Mouse (Mus musculus): ENCODE measurements at regions not wholly inside any gene's neighbourhood (a gene's known extent, or its start where the extent isn't known, plus 50 kb on each side); places are given as distances from the start of the nearest gene placed in this dataset.

DNA sequence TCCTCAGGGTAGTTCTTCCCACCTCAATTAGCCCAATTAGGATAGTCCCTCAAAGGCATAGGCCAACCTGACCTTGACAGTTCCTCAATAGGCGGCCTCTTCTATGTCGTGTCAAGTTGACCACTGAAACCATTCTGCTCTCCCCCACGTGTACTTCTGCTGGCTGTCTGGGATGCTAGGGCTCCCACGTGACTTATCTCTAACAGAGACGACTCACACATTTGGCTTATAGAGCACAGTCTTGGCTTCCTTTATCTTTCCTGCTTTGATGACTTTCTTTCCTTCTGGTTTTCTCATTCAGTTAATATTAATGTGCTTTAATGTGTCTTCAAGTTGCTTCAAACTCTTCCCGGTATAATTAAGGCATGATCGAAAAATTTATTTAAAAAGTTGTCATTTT is 284.0 kb upstream of the Gm5148 start:
- ChIA-PET POLR2A (no interaction called here), CTCF (no interaction called here)

DNA sequence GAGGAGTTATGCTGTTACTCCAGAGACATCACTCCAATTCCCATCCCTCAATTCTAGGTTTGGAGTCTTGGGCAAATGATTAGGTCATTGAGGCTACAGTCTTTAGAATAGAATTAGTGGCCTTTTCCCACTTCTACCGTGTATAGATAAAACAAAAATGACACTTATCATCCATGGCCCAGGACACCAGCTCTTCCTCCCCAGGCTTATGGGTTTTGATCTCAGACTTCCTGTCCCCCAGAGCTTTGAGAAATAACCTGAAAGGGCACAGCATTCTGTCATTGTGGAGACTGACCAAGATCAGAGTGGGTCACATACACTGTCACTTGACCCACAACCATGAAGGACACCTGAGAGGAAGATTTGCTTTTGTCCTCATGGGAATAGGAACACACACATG is 283.3 kb upstream of the Gm5148 start:
- CTCF ChIA-PET: no interaction called here

DNA sequence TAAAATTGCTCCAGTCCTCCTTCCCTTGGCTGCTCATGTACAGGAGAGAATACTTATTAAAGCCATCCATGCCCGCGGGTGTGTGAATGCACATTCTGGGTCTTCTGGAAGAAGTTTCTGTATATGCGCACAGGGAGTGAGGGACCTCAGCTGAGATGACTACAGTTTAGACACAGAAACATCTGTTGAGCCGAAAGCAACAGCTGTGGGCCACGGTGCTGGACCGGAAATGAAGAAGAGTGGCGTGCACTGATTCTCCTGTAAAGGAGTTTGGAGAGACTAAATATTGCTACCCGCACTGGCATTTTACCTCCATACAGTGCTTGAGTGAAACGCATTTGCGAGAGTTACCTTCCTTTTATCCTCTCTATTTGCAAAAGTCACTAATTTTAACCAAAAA is 278.0 kb upstream of the Gm5148 start:
- POLR2A ChIA-PET: no interaction called here
- CTCF ChIA-PET: no interaction called here

More for the DNA sequence above, 283.3 kb upstream of the Gm5148 start:
- POLR2A ChIA-PET: no interaction called here

DNA sequence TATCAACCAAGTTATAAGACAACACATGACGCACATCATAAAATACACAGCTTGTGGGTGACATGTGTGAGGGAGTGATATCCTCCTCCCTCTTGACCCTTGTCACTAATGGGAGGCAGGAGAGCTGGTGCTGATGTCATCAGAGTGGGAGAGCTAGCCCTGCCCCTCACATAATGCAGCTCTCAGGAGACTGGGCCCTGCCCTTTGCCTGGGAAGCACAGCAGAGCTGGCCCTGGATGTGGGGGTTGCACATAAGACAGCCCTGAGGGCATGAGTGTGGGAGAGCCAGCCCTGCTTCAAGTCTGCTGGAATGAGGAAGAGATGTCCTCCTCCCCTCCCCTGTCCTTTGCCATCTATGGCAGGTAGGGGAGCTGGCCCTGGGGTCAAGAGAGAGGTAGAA is 275.5 kb upstream of the Gm5148 start:
- ChIA-PET CTCF (no interaction called here), POLR2A (no interaction called here)

DNA sequence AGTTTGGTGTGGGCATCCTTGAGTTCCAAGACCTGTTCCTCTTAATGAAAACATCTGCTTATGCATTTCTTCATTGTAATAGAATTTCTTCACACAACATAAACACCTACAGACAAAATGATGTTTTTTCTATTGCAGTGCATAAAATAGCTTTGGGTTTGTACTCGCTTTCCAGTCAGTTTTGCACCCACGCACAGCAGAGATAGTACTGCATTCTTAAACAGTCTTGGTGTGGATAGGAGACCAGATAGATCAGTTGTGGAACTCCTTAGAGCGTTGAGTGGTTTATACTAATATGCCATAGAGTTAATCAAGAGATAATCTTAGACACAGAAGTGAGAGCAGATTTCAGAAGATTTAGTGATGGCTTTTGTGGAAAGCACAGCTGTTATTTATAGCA is 273.7 kb upstream of the Gm5148 start:
- CTCF ChIA-PET: no interaction called here
- POLR2A ChIA-PET: no interaction called here

DNA sequence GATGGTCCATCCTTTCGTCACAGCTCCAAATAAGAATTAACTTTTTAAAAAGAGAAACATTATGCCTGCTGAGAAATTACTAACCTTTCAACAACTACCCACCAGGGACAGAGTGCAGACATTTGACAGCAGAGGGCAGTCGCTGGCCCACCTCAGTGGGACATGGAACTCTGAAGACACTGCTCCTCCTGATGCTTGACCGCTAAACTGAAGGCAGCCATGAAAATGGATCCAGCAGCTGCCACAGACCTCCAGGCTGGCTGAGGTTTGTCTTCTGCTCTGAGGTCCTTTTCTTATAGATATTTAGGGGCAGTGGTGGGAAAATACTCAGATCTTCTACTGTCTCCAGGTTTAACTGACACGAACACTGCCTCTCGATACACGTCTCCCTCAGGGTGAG is 265.7 kb upstream of the Gm5148 start:
- CTCF ChIA-PET: interaction anchor here in 1 of 4 experiments (1.3 kb wide), 1 partner anchor 10 kb away, joined by 3 read pairs; no protein-coding TSS in a partner anchor
- POLR2A ChIA-PET: no interaction called here

DNA sequence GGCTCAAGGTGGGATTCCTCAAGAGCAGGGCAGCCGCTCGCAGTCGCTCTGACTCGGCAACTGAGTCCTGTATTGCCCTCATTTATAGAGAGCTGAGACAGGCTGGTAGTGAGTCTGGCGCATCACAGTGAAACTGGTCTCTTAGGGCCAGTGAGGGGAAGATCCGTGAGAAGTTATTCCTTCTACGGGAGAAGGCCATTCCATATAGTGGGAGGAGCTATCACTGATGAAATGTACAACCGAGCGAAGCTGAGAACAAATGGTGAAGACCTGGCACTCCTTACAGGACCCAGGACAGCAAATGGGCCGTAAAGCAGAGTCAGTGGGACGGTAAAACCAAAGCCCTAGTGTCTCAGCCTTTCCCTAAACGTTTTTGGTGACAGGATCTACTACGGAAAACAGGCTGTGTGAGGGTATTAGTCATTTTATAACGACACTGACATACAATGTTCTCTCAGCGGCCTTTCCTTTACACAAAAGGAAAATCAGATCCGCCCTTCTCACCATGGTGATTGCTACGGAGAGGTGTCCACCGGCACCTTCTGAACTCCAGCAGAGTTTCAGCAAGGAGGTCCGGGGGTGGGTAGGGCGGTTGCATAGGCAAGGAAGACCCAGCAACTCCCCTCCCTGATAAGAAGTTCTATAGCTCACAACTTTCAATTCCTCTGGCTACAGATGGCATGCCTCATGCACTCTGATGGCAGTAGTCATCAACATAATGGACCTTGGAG is 263.6 kb upstream of the Gm5148 start:
- ChIA-PET CTCF (interaction anchor here in 3 of 4 experiments (0.6 to 1.3 kb wide), 4 partner anchors 10 to 379 kb away, joined by 3 to 4 read pairs (median 3); no protein-coding TSS in a partner anchor), POLR2A (interaction anchor here in 1 of 4 experiments (1.3 kb wide), 1 partner anchor 13 kb away, joined by 3 read pairs; no protein-coding TSS in a partner anchor)

DNA sequence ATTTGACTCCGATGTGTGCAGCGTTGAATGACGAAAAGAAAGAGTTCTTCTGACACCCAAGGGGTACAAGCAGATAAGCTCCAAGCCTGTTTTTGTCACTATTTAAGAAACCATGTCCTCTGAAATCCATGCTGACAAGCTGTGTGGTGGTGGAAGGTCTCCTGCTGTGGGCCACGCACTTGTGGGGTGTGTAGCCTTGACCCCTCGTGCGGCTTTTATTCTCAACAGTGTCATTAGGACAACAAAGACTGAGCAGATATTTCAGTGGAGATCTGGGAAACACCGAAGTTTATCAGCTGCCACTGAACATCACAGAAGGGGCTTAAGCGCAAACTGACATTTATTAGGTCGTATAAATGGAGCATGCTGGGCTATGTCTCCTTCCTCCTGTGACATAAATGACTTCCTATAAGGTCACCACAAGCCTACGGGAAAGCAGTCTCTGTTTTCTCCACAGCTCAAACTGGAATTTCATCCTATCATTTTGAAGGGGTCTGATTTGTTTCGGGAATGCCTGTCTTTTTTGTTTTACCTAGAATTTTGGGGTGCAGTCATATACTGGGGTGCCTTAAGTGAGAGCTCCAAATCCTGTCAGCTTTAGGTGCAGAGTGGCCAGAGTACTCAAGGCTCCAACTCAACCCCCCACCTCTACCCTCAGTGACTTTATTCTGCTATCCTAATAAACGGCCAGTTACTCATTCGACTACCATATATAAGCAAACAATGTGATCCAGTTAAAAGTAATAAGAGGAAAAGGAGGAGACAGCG is 262.9 kb upstream of the Gm5148 start:
- CTCF ChIA-PET: interaction anchor here in 3 of 4 experiments (0.6 to 1.3 kb wide), 4 partner anchors 9 to 378 kb away, joined by 3 to 4 read pairs (median 4); no protein-coding TSS in a partner anchor
- POLR2A ChIA-PET: no interaction called here

DNA sequence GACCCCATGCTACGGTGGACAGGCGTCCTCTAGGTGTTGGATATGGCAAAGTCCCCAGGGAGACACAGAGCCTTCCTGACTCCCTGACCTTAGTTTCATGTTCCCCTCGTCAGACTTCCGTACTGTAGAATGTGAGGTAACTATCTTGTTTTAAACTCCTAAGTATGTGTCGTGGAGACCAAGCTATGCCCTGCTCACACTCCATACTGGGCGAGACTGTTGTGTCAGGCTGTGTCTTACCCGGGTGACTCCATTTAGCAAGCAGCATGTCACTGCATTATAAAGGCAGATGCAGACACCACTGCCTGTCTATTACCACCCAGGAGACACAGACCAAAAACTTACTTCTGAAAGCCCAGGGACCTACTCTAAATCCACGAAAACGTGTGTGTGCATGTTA is 260.4 kb upstream of the Gm5148 start:
- POLR2A ChIA-PET: no interaction called here
- CTCF ChIA-PET: no interaction called here

DNA sequence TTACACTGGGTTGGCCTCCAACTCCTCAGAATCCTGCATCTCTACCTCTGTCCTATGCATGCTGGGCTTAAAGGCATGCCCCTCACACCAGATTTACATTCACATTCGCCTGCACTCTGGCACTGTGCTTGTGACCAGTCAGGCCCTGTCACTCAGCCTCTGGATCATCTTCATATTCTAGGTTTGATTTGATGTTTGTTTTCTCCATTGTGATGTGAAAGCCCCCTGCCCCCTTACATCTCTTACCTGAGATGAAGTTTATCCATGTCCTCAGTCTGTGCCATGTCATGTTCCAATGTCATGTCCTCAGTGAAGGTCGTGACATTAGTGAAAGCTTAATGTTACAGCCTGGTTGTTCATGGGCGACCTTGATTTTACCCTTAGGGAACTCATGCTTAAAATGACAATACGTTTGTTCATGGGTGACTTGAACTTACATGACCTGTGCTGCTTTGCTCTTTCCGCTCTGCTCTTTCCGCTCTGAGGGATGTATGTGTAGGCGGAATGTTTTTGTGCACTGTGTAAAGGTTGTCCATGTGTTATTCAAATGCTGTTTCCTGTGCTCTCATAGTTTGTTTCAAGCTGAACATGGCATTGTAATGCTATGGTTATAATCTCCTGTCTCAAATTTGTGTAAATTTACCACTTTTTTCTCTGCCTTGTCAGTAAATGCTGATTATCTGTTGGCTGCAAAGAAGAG is 257.3 kb upstream of the Gm5148 start:
- ChIA-PET POLR2A (interaction anchor here in 1 of 4 experiments (0.8 kb wide), 1 partner anchor 20 kb away, joined by 4 read pairs; no protein-coding TSS in a partner anchor), CTCF (no interaction called here)

DNA sequence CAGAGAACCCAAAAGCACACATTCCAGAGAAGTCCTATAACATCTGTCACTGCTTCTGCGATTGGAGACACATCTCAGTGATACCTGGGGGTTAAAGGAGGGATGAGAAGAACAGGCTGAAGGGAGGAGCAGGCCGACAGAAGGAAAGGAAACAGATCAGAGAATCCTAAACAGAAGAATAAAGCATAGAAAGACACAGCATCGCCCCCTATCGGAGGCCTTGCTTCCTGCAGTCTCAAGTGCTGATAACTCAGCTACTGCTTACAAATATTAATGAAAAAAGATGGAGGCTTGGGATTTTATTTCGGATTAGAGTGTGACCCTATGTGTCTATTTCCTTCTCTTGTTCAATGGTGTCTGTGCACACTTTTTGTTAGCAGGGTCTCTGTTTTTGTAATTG is 255.6 kb upstream of the Gm5148 start:
- POLR2A ChIA-PET: interaction anchor here in 1 of 4 experiments (1.0 kb wide), 1 partner anchor 155 kb away, joined by 3 read pairs; no protein-coding TSS in a partner anchor
- CTCF ChIA-PET: interaction anchor here in 3 of 4 experiments (0.6 to 1.4 kb wide), 4 partner anchors 11 to 371 kb away, joined by 3 to 8 read pairs (median 4); no protein-coding TSS in a partner anchor

DNA sequence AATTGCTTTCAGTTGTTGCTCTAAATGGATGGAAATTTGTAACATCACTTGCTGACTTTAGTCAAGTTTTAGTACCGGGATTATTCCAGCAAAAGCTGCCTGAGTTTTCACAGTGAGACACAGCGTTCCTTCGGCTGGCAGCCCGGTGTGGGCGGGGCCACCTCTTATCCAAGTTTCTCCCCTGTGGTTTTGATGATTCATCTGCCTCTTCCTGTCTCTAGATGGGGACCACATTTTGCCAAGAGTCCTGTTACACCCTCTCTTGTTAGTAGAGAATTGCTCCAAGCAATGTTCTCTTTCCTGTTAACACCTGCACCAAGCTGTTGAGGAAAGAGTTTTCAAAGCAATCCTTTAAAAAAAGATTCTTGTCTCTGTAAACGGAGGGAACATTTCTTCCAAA is 254.2 kb upstream of the Gm5148 start:
- POLR2A ChIA-PET: no interaction called here
- CTCF ChIA-PET: interaction anchor here in 3 of 4 experiments (0.5 to 0.8 kb wide), 4 partner anchors 9 to 630 kb away, joined by 4 to 5 read pairs (median 4); no protein-coding TSS in a partner anchor

DNA sequence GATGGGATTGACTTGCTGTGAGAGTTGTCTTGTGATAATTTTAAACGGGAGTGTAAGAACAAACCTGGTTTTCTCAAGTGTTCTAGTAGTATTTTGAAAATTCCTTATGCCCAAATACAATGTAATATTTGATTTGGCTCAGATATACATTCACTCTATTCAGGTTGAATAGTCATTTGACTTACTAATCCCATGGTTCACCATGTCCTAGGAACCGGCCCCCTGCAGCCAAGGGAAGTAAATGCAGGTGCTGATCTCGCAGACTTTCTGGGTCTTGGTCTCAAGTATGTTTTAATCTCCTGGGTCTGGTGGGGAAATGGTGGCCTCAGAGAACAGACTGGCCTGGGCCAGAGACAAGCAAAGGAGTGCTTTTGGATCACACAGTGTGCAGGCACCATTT is 253.2 kb upstream of the Gm5148 start:
- ChIA-PET CTCF (no interaction called here), POLR2A (interaction anchor here in 2 of 4 experiments (1.2 to 1.5 kb wide), 2 partner anchors 63 to 272 kb away, joined by 3 read pairs; no protein-coding TSS in a partner anchor)

DNA sequence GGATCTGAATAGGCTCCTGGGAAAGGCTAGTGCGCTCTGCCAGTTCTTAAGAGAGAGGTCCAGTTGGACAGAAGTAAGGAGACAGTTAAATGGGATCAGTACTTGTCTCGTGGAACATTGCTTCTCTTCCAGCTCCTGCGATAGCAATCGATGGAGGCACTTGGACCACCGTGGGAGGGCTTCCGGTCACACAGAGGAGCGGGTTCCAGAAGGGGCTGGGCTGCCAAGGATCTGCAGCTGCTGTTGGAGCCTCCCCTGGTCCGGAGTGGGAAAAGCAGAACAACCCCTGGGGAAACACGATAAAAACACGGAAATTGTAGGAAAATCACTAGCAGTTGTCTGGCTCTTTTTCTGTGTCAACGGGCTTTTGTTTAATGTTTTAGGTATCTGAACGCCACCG is 252.3 kb upstream of the Gm5148 start:
- ChIA-PET CTCF (no interaction called here), POLR2A (interaction anchor here in 2 of 4 experiments (1.2 to 1.5 kb wide), 2 partner anchors 62 to 271 kb away, joined by 3 read pairs; no protein-coding TSS in a partner anchor)

DNA sequence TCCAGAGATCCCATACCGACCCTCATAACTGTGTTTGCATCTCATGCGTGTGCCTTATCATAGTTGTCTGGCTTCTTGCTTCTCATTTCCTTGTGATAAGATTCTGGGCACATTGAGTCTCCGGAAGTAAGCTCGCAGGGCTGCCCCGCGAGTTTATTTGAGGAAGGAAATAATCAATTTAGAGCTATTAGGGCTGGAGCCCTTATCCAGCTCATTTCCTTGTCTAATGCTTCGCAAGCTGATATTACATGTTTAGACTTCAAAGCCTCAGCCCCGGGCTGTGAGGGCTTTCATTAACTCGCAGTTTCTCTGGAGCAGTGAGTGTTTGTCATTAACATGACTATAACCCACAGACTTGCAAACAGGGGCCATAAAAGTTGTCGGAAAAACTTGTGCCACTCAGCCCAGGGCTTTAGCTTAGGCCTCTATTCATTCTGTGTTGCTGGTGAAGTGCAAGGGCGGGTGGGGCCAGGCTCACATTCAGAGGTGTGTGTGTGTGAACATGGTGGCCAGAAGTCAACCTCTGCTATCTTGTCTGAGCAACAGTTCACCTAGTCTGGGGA is 251.0 kb upstream of the Gm5148 start:
- CTCF ChIA-PET: interaction anchor here in 2 of 4 experiments (0.7 to 0.8 kb wide), 2 partner anchors 304 to 358 kb away, joined by 3 to 8 read pairs; no protein-coding TSS in a partner anchor
- POLR2A ChIA-PET: interaction anchor here in 2 of 4 experiments (0.7 to 1.2 kb wide), 5 partner anchors 13 to 334 kb away, joined by 3 to 4 read pairs (median 3); no protein-coding TSS in a partner anchor

DNA sequence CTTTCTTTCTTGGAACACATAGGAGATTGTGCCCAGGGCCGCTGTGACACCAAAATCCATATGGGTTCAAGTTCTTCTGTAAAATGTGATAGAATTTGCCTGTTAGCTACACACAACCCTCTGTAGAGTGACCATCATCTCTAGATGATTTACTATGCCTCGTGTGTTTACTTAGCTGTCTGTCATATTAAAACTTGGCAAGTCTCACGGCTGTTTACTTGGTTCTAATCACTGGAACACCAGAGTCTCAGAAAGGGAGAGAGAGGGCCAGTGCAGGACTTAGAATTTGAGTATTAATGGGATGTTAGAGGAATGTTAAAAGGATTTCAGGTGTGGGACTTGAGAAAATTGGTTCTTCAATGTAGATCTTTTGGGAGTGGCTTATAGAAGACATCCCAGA is 248.6 kb upstream of the Gm5148 start:
- ChIA-PET POLR2A (no interaction called here), CTCF (interaction anchor here in 1 of 4 experiments (0.7 kb wide), 1 partner anchor 156 kb away, joined by 3 read pairs; no protein-coding TSS in a partner anchor)

DNA sequence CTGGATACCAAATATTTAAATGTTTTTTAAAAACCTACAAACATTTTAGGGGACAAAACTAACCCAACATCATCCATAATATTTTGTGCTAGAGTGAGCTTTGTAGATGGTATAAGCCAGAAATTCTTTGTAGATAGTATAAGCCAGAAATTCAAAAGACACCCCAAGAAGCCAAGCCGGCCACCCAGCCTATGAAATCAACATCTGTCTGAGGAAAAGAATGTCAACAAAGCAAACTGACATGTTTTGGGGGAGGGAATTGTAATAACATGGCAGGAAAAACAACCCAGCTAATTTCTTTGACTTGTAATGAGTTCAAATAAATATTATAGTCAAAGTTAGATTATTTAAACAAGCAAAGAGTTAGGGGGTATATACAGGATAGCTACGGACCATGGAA is 246.9 kb upstream of the Gm5148 start:
- ChIA-PET CTCF (no interaction called here), POLR2A (interaction anchor here in 1 of 4 experiments (0.6 kb wide), 1 partner anchor 373 kb away, joined by 3 read pairs; no protein-coding TSS in a partner anchor)

DNA sequence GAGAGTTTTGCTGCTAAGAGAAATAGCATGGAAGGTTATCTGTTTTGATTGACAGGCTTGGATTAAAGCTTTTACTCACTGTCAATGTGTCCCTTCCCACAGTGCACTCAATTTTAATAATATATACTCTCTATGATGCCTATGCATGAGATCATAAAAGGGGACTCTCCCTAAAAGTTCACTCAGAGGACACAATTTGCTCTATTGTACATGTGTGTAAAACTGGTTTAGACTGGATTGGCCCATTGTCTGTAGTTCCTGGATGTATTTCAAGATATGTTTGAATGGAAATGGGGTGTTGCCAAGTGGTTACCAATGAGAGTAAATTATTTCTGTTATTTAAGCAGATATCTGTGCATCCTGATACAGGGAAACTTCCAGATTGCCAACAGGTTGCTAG is 244.4 kb upstream of the Gm5148 start:
- ChIA-PET POLR2A (interaction anchor here in 1 of 4 experiments (1.4 kb wide), 1 partner anchor 17 kb away, joined by 3 read pairs; no protein-coding TSS in a partner anchor), CTCF (interaction anchor here in 1 of 4 experiments (0.6 kb wide), 1 partner anchor 378 kb away, joined by 8 read pairs; no protein-coding TSS in a partner anchor)

DNA sequence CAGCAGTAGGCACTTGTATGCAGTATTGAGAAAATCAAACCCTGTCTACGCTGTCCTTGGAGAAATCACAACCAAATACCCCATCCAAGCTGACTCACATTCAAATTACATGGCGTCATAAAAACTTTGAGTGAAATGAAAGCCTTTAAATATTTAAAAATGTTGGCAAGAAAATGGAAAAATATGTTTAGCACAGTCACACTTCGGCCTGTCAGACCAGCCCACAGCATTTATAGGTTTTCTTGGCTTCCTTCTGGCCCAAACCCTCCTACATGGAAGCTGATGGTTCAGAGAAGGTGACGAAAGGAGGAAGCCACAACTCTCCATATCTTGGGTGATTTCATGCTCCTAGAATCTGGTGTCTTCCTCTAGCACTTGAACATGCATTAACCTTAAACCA is 240.9 kb upstream of the Gm5148 start:
- POLR2A ChIA-PET: no interaction called here
- CTCF ChIA-PET: no interaction called here

All from embryonic stem cell, embryonic (primary cell).